Mouse (Mus musculus) spleen, adult 2 months (tissue): ENCODE data around the gene Gm19345. TPM values are rescaled to one million over a fixed set of nuclear protein-coding genes. Genes with fewer than 3 reads are reported as not detected.

Experiments
- DNase-seq, 2 experiments: peaks; one replicate each; pipeline versions ENCODE4 v3.0.0 to v3.0.0-alpha.2; 2012 to 2021; ENCODE audit warnings: low spot score in 2 of 2, low read depth in 1 of 2
- H3K27ac ChIP-seq: fragments of 200-500 bp; 2 replicates; pipeline ENCODE4 v1.5.1; 2012; ENCODE audit warnings: low read length, inconsistent platforms; ENCODE audit not compliant: insufficient read depth
- H3K27me3 ChIP-seq: fragments of 200-500 bp; 2 replicates; pipeline ENCODE4 v1.6.1; 2012; ENCODE audit warnings: mild to moderate bottlenecking, moderate library complexity, low read length, inconsistent platforms; ENCODE audit not compliant: control insufficient read depth, insufficient read depth
- H3K36me3 ChIP-seq: fragments of 200-500 bp; 2 replicates; pipeline ENCODE4 v1.6.1; 2012; ENCODE audit warnings: mild to moderate bottlenecking, low read length, inconsistent platforms; ENCODE audit not compliant: control insufficient read depth, insufficient read depth
- H3K4me1 ChIP-seq: fragments of 200-500 bp; 2 replicates; pipeline ENCODE4 v1.6.1; 2011; ENCODE audit warnings: inconsistent platforms; ENCODE audit not compliant: control insufficient read depth, insufficient read depth, insufficient read length
- H3K4me3 ChIP-seq: fragments of 200-500 bp; 2 replicates; pipeline ENCODE4 v1.5.1; 2011; ENCODE audit warnings: mild to moderate bottlenecking, inconsistent platforms; ENCODE audit not compliant: insufficient read depth, insufficient read length; ENCODE audit errors: extremely low read depth
- CTCF ChIP-seq: fragments of 200-500 bp; IDR thresholded peaks from 2 replicates; pipeline ENCODE4 v1.5.1; 2011; ENCODE audit warnings: mild to moderate bottlenecking, inconsistent platforms; ENCODE audit not compliant: insufficient read depth, insufficient read length, insufficient replicate concordance; ENCODE audit errors: extremely low read depth
- POLR2A ChIP-seq: fragments of 200-500 bp; IDR thresholded peaks from 2 replicates; pipeline ENCODE4 v1.6.1; 2011; ENCODE audit warnings: low read depth, low read length, inconsistent platforms
- WGBS: fragments of 180-500 bp; shearing (Covaris S2); methylation state at CpG from one replicate; pipeline ENCODE4 v1.1.7; 2018; 5-methylcytosine and 5-hydroxymethylcytosine counted together
- polyA plus RNA-seq: library from polyadenylated mRNA; depleted of rRNA; stranded (reverse); fragments of >200 nt; gene quantifications from 2 replicates; pipeline ENCODE4 v1.2.3, GENCODE M21; 2012

Gene Gm19345
- polyA plus RNA-seq, 1 experiment = not detected

GRCm38 (mm10) chr7:19820347-19821048 lies 31.3 kb upstream of the Gm19345 start:
- Histone ChIP-seq H3K36me3 (0 out of 2 replicates have a peak, but pooled peaks cover 2% of the 10 kb centered on the region), H3K4me1 (peaks cover 53% of the 10 kb centered on the region), H3K27me3 (no peaks in the 10 kb centered on the region), H3K27ac (no peak overlapping the region), H3K4me3 (no peak overlapping the region)
- 62% methylated on average over 3 of the region's 3 CpGs for WGBS
- TF ChIP-seq CTCF (no peak), POLR2A (no peak)
- no peak for DNase-seq

GRCm38 (mm10) chr7:19821633-19822032 lies 30.2 kb upstream of the Gm19345 start:
- H3K27ac ChIP-seq = peak overlapping the region; percentile 76; the same call in 1 of the 2 replicates

GRCm38 (mm10) chr7:19822193-19822592 lies 29.6 kb upstream of the Gm19345 start:
- no peak for DNase-seq
- H3K36me3 ChIP-seq = 0 out of 2 replicates have a peak, but pooled peaks cover 2% of the 10 kb centered on the region
- TF ChIP-seq POLR2A (no peak), CTCF (no peak)
- no peaks in the 10 kb centered on the region for H3K27me3 ChIP-seq
- H3K27ac ChIP-seq = peak overlapping the region; percentile 76
- 12% methylated on average over 20 of the region's 20 CpGs for WGBS
- peaks cover 50% of the 10 kb centered on the region for H3K4me1 ChIP-seq
- H3K4me3 ChIP-seq = peak overlapping the region; percentile 65

More at GRCm38 (mm10) chr7:19821633-19822032, 30.2 kb upstream of the Gm19345 start:
- TF ChIP-seq POLR2A = no peak
- TF ChIP-seq CTCF = no peak
- Histone ChIP-seq H3K4me3 (peak overlapping the region; percentile 65), H3K4me1 (peaks cover 50% of the 10 kb centered on the region), H3K36me3 (0 out of 2 replicates have a peak, but pooled peaks cover 2% of the 10 kb centered on the region), H3K27me3 (no peaks in the 10 kb centered on the region)
- WGBS = 77% methylated on average over 7 of the region's 7 CpGs
- DNase-seq = no peak

GRCm38 (mm10) chr7:19822604-19823058 lies 29.2 kb upstream of the Gm19345 start, which contains the start of gene Bcl3:
Gene Bcl3, minus strand, starts transcription at chr7:19822770.
- DNase-seq = peak; percentile 49 to 89

GRCm38 (mm10) chr7:19823256-19824181 lies 28.3 kb upstream of the Gm19345 start:
- peaks cover 42% of the 10 kb centered on the region for H3K4me1 ChIP-seq
- WGBS = 24% methylated on average over 16 of the region's 16 CpGs
- TF ChIP-seq CTCF = no peak
- TF ChIP-seq POLR2A = no peak
- peak overlapping the region; percentile 12; the same call in 1 of the 2 replicates for H3K4me3 ChIP-seq
- no peaks in the 10 kb centered on the region for H3K27me3 ChIP-seq
- no peak for DNase-seq
- peak overlapping the region; percentile 81 for H3K27ac ChIP-seq
- 0 out of 2 replicates have a peak, but pooled peaks cover 2% of the 10 kb centered on the region for H3K36me3 ChIP-seq

More at GRCm38 (mm10) chr7:19822604-19823058, 29.2 kb upstream of the Gm19345 start, which contains the start of gene Bcl3:
- Histone ChIP-seq H3K27me3 (no peaks in the 10 kb centered on the region), H3K36me3 (0 out of 2 replicates have a peak, but pooled peaks cover 2% of the 10 kb centered on the region), H3K4me3 (peak within 1 kb of the TSS; percentile 65), H3K27ac (peak within 1 kb of the TSS; percentile 81), H3K4me1 (peaks cover 50% of the 10 kb centered on the region)
- 2% methylated on average over 41 of the region's 42 CpGs for whole genome bisulfite sequencing
- TF ChIP-seq POLR2A (no peak; the same call in none of the 2 replicates), CTCF (no peak)

GRCm38 (mm10) chr7:19824182-19824973 lies 27.4 kb upstream of the Gm19345 start:
- Histone ChIP-seq H3K4me3 (peak overlapping the region; percentile 12; the same call in 1 of the 2 replicates), H3K36me3 (no peaks in the 10 kb centered on the region), H3K27ac (peak overlapping the region; percentile 81), H3K27me3 (no peaks in the 10 kb centered on the region), H3K4me1 (peaks cover 34% of the 10 kb centered on the region)
- WGBS = 22% methylated on average over 26 of the region's 26 CpGs
- DNase-seq = peak; percentile 52 to 85
- TF ChIP-seq CTCF = no peak
- no peak for TF ChIP-seq POLR2A
